Mouse (Mus musculus): ENCODE measurements around the gene Zdhhc16. TPM values are rescaled to one million over a fixed set of nuclear protein-coding genes. Genes with fewer than 3 reads are reported as not detected.

The Zdhhc16 gene
- polyA plus RNA-seq, 2 experiments from 2014 or later: 40.7 to 59.3 TPM

GRCm38 (mm10) chr19:41989810-41990209, 56.5 kb downstream of the Zdhhc16 start:
- no peak for ATAC-seq

DNA sequence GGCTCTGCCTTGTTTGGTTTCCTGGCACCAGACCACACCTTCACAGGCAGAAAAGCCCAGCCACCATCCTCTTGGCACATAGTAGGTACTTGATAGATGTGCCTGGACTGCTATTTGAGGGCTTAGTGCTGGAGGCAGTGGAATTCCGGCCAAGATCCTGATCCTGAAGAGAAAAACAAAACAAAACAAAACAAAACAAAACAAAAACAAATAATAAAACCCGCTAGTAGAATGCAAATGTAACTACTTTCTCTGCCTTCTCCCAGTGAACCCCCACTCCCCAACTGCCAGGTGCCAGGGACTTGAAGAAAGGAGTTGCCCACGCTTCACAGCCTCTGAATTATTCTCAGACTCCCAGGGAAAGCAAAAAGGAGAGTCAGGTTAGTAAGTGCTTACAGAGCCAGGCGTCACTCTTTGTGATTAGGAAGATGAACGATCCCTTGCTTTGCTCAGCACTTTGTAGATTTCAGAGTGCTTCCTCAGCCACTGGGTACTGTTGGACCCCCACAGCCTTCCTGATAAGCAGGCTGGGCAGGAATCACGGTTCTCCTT, 58.7 kb downstream of the Zdhhc16 start:
- ATAC-seq: no peak

GRCm38 (mm10) chr19:41992971-41993370, 59.7 kb downstream of the Zdhhc16 start:
- ATAC-seq: no peak

DNA sequence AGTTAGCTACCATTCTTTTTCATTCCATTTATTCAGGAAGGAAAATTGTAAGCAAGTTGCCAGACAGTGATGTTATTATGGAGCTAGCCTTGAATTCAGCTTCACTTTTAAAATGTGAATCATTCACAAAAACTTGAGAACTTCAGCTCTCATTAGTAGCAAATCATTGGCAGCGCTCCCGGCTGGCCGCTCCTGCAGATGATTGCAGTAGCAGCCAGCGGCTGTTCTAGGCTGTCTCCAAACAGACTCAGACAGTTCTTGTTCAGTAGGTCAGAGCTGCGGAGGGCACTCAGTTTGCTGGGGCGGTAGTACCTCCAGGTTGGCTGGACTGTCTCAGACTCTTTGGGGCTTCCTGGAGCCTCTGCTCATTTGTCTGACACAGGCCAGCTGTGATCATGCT, 60.2 kb downstream of the Zdhhc16 start:
- no peak for ATAC-seq

Other genes starting within 250 kb of the Zdhhc16 start
- not detected for gene Slit1, start 189.8 kb upstream of the Zdhhc16 start, polyA plus RNA-seq (2017; shearing (Covaris generic))
- 1 to 10 TPM; 3.0 to 5.9 TPM for gene Arhgap19, start 131.4 kb upstream of the Zdhhc16 start, polyA plus RNA-seq (2017; shearing (Covaris generic))
- gene Frat1, start 103.5 kb upstream of the Zdhhc16 start, polyA plus RNA-seq (2017; shearing (Covaris generic)): 10 to 100 TPM; 24.5 to 30.3 TPM
- 1 to 10 TPM in 1 of 2 experiments, under 1 TPM in 1; 0.75 to 1.9 TPM for gene Frat2, start 85.3 kb upstream of the Zdhhc16 start, polyA plus RNA-seq (2017; shearing (Covaris generic))
- 10 to 100 TPM in 1 of 2 experiments, 1 to 10 TPM in 1; 7.2 to 17.3 TPM for gene Rrp12, start 37.3 kb upstream of the Zdhhc16 start, polyA plus RNA-seq (2017; shearing (Covaris generic))
- gene Pgam1, start 21.6 kb upstream of the Zdhhc16 start, polyA plus RNA-seq (2017; shearing (Covaris generic)): 10 to 100 TPM; 41.8 to 43.3 TPM
- 10 to 100 TPM; 83.6 to 89.9 TPM for gene Exosc1, start 57 bp upstream of the Zdhhc16 start, polyA plus RNA-seq (2017; shearing (Covaris generic))
- 100 to 1,000 TPM in 1 of 2 experiments, 10 to 100 TPM in 1; 78.1 to 104 TPM for gene Mms19, start 47.7 kb downstream of the Zdhhc16 start, polyA plus RNA-seq (2017; shearing (Covaris generic))
- 1 to 10 TPM; 3.7 to 4.1 TPM for gene Ubtd1, start 48.3 kb downstream of the Zdhhc16 start, polyA plus RNA-seq (2017; shearing (Covaris generic))
- gene Ankrd2, start 102.5 kb downstream of the Zdhhc16 start, polyA plus RNA-seq (2017; shearing (Covaris generic)): not detected
- gene Hoga1, start 112.1 kb downstream of the Zdhhc16 start, polyA plus RNA-seq (2017; shearing (Covaris generic)): not detected
- not detected for gene 4933411K16Rik, start 118.8 kb downstream of the Zdhhc16 start, polyA plus RNA-seq (2017; shearing (Covaris generic))
- under 1 TPM in 1 of 2 experiments, not detected in 1; 0.52 TPM for gene Morn4, start 152.9 kb downstream of the Zdhhc16 start, polyA plus RNA-seq (2017; shearing (Covaris generic))
- gene Pi4k2a, start 157.0 kb downstream of the Zdhhc16 start, polyA plus RNA-seq (2017; shearing (Covaris generic)): 10 to 100 TPM; 11.4 to 17.4 TPM
- gene Avpi1, start 195.6 kb downstream of the Zdhhc16 start, polyA plus RNA-seq (2017; shearing (Covaris generic)): 1 to 10 TPM; 4.5 to 7.2 TPM
- 1 to 10 TPM; 6.8 to 7.5 TPM for gene Marveld1, start 213.9 kb downstream of the Zdhhc16 start, polyA plus RNA-seq (2017; shearing (Covaris generic))
- 10 to 100 TPM; 19.5 to 21.0 TPM for gene Zfyve27, start 230.5 kb downstream of the Zdhhc16 start, polyA plus RNA-seq (2017; shearing (Covaris generic))